Mouse (Mus musculus): ENCODE results near the gene Kcnc4. TPM values are rescaled to one million over a fixed set of nuclear protein-coding genes. Genes with fewer than 3 reads are reported as not detected.
A peak's percentile ranks its signal among the peaks of the same experiment; 100 is the strongest.

Kcnc4 gene
- total RNA-seq, 2 experiments from 2014 or later, result 37.2 to 45.8 TPM

DNA sequence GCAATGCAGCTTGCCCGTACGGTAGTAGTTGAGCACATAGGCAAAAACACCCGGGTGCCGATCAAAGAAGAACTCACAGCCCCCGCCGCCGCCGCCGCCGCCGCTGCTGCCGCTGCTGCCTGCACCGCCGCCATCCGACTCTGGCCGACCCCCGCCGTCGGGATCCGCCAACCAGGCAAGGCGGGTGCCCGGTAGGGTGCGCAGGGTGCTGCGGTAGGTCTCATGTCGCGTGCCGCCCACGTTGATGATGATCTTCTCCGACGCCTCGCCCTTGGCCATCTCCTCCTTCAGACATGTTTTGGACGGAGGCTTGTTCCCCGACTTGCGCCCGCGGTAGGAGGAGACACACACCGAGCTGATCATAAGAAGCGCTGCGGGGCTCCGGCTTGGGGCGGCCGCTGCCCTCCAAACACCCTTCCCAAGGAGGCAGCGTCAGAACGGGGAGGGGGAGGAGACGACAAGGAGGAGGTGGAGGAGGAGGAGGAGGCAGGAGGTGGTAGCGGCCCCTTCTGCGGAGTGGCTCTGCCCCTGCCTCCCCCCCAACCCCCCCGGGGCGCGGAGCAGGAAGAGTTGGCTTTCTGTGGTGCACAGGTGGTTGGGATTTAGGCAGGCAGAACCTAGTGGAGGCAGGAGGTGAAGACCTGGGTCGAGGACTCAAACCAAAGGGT is 690 bp downstream of the Kcnc4 start:
- DNase-seq (ENCODE audit: low spot score in 2 of 2), result no peak

DNA sequence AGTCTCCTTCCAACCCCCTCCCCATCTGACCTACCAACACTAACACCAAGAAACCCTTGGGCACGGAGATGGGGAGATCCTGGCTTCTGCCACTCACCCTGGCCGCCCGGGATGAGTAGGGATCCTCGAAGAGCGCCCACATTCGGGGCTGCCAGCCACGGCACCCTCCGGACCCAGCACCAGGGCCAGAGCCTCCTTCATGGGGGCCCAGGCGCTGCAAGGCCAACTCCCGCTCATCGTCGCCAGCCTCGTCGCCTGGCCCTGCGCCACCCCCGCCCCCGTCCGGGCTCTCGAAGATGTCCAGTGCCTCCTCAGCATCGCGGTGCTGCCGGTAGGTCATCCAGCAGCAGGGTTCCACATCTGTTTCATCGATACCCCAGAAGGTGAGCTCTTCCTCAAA is 1.2 kb downstream of the Kcnc4 start:
- DNase-seq (ENCODE audit: low spot score in 2 of 2), result no peak

DNA sequence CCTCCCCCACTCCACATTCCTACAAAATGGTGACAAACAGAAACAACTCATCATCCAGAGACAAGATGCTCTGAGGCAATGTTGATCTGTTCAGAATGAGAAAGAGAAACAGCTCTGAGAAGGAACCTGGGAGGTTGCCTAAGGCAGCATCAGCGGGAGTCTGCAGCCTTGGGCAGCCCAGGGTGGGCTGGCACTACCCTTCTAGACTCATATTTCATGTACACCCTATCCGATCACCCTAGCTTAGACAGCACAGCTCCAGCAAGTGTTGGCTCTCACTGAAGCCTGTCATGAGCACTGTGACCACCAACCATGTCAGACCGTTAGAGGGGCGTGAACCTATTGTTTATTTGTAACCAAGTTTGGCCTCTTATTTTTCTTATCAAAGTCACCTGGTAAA is 5.1 kb downstream of the Kcnc4 start:
- no peak for DNase-seq (ENCODE audit: low spot score in 2 of 2)

DNA sequence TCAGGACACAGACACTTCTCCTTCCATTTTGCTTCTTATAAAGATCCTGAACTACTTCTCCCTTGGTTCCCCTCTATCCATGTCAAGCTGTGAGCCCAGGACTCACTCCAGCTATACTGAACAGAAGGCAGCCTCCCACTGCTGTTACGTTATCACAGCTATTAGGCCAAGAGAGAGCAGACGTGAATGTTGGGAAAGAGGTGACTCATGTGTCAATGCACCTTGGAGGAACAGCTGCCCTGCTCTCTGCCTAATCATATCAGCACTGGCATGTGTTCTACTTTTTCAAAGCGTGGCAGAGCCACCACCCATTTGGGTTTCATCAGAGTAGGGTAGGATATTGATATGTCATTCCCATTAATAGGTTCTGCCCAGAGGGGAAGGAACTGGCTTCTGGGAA is 12.5 kb downstream of the Kcnc4 start:
- DNase-seq (ENCODE audit: low spot score in 2 of 2), result no peak

DNA sequence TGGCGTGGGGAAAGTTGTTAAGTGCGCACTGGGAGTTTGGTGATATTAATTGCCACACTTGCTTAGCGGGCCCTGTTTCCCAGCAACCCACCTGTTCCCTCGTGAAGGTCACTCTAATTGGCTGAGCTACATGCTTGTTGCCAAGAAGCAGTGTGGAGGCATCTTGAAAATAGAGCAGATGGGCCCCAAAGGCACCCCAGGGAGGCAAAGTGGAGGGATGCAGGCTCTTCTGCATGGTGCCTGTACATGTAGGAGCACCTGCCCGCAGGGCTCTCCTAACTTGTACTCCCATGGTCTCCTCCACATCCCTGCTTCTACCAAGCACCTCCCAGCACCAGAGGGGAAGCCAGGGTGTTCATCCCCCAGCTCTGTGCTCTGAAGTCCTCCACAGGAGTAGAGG is 15.5 kb downstream of the Kcnc4 start:
- DNase-seq (ENCODE audit: low spot score in 2 of 2), result no peak

DNA sequence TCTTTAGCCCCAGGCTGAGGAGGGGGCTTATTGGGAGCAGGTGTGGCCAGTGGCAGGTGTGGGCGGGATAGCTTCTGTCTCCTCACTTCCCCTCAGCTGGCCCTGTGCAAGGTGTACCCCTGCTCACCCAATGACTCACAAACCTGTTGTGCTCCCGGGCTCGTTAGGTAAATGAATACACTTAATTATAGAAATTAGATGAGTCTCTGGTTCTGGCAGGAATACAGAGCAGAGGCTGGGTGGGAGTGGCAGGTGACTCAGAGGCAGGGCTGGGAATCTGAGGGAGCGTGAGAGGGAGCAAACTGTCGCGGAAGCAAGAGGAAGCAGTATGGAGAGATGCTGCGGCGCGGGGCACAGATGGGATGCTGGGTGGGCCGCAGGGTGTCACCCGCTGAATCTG is 17.2 kb downstream of the Kcnc4 start:
- DNase-seq (ENCODE audit: low spot score in 2 of 2), result no peak

DNA sequence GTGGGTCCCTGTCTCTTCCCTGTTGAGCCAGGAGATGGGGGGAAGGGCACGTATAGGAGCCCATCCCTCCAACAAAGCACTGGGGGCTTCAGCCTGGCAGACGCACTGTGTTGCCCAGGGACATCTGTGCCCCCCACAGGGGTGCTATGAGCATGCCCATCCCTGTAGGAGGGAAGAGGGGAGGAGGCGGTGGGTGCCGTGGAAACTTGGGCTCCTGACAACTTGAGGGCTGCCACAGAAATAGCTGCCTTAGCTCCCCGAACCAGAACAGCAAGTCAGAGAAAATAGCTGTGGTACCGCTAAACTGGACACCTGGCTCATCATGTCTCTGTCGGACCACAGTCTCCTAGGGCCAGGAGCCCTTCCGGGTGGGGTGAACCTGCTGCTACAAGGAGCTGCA is 18.0 kb downstream of the Kcnc4 start:
- DNase-seq (ENCODE audit: low spot score in 2 of 2), result no peak

DNA sequence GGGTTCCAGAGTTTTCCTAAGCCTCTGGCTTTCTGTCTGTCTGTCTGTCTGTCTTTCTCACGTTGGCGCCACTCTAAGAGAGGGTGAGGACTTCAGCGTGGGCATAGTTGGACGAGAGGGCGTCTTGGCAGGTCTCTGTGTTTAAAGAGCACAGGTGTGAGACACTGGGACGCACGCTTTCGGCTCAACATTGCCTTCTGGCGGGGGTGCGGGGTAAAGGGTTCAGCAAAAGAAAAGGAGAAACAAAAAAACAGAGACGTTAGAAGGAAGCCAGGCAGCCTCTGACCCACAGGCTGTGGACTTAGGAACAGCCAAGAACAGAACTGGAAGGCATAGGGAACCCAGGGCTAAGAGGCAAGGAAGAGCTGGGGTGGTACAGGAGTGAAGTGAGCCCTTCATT is 20.1 kb downstream of the Kcnc4 start:
- no peak for DNase-seq (ENCODE audit: low spot score in 2 of 2)

DNA sequence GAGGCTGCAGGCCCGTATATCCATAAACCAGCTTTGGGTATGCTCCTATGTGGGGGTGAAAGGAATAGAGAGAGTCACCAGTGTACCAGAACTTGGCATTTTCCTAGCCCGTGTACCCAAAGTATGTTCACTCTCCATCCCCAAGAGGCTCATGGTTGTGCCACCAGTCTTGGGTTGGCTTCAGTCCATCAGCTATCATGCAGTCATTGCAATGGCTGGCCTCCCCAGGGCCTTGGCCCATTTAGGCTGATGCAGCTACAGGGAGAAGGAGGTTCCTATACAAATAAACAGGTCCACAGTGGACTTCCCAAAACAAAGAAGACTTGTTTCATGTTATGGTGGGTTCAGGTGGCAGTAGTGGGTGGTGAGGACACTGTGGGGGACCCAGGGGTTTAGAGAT is 21.7 kb downstream of the Kcnc4 start:
- no peak for DNase-seq (ENCODE audit: low spot score in 2 of 2)

DNA sequence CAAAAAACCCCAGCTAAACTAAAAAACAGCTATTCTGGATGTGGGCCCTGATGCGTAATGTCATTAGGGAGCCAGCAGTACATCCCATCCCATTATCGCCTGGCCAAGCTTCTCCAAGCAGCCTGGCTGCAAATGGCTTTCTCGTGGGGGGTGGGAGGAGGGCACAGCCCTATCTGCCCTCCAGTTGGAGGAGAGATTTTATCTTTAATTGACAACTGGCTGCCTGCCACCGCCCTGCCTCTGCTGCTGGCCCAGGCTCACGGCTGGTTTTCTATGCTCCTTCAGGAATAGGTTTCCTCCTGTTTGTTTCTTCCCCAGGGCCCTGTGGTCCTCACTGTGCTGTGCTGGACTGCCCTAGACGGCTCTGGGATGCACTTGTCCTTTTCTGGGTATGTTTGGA is 22.9 kb downstream of the Kcnc4 start:
- DNase-seq (ENCODE audit: low spot score in 2 of 2), result no peak

DNA sequence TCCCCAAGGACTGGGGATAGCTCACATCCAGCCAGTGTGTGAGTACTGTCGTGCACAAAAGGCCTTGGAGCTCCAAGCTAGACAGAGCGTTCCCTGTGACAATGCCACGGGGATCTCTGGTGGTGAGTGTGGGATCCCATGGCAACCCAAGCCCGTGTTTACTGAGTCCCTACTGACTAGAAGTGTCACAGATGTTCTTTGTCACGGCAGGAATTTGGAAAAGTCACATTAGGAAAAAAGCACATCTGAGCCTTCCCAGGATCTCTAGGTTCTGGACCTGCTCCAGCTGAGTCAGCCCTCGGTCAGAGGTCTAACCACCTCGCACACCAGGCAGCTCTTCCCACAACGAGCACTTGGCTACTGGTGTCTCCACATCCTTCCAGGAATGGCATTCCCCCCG is 25.7 kb downstream of the Kcnc4 start:
- DNase-seq (ENCODE audit: low spot score in 2 of 2), result peak in 1 of 2 experiments; percentile 41

DNA sequence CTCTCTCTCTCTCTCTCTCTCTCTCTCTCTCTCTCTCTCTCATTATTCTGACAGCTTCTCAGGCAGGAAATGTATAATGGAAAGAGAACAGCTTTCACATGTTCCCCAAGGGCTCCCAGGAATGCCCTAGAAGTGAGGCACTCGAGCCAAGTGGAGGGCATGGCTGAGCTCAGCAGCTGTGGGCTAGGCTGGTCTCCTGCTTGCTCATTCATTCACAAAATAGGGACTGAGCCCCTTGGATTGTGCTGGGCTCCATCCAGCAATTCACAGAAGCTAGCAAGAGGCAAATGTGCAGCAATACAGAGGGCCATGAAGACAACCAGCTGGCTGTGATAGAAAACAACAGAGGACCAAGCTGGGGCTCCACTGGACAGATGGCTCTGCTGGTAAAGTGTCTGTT is 28.1 kb downstream of the Kcnc4 start:
- DNase-seq (ENCODE audit: low spot score in 2 of 2), result peak in 1 of 2 experiments; percentile 40

DNA sequence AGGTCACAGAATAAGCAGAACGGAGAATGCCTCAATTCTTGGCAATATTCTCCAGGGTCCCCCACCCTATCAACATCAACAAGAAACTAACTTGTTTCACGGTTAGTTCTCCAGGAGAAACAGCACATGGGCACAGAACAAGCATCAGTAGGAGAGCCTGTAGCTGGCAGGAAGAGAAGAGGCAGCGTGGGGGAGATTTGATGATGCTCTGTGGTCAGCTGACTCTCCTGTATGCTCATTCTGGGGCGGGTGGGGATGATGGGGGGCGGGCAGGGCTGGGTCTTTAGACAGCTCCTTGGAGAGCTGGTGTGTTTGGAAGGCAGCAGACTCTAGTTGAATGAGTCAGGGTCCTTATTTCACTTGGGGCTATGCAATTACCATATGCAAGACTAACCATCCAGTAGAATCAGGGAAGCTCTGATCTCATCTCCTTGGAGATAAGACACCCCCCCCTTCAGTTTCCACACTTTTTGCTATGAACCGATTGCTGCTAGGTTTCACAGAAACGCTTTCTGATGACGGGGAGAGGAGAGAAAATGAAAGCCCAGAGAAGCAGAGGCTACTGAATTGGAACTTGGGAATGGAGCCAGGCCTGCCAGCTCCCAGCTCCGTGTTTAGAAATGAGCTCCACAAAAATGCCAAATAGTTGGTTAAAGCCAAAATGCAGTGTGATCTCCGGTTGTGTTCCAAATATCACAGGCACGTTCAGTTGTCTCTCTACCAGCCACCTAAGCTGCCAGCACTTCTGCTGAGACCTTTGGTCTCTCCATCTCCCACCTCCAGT is 34.9 kb downstream of the Kcnc4 start:
- DNase-seq (ENCODE audit: low spot score in 2 of 2), result no peak

DNA sequence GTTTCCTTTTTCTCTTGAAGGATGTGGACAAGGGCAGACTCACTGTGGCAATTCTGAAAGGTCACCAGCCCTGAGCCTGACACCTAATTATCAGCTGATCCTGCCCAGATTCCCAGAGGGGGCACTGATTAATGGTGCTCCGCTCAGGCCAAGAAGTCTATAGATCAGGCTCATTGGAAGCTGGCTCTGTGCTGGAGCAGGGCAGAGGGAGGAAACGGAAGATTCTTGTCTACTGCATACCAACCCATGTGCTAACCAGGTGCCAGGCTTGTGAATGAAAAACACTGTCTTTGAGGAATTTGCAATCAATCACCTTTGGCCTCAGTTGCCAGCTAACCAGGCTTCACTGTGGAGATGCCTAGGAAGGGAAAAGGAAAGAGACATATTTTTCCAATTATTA is 39.2 kb downstream of the Kcnc4 start:
- no peak for DNase-seq (ENCODE audit: low spot score in 2 of 2)

DNA sequence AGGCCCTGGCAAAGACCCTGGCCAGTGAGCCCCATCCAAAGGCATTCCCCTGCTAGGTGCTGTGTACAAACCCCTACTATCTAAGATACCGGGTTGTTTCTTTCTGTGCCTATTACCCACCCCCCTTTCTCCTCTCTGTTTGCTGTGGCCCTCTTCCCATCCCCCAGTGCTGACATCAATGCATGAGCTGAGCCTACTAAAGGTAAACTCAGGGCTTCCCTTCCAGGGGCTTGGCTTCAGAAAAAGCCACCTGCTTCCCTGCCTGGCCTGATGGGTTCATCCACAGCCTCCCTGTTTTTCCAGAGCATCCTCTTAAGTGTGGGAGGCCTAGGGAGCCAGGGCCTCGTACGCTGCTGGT is 42.1 kb downstream of the Kcnc4 start:
- no peak for DNase-seq (ENCODE audit: low spot score in 2 of 2)

DNA sequence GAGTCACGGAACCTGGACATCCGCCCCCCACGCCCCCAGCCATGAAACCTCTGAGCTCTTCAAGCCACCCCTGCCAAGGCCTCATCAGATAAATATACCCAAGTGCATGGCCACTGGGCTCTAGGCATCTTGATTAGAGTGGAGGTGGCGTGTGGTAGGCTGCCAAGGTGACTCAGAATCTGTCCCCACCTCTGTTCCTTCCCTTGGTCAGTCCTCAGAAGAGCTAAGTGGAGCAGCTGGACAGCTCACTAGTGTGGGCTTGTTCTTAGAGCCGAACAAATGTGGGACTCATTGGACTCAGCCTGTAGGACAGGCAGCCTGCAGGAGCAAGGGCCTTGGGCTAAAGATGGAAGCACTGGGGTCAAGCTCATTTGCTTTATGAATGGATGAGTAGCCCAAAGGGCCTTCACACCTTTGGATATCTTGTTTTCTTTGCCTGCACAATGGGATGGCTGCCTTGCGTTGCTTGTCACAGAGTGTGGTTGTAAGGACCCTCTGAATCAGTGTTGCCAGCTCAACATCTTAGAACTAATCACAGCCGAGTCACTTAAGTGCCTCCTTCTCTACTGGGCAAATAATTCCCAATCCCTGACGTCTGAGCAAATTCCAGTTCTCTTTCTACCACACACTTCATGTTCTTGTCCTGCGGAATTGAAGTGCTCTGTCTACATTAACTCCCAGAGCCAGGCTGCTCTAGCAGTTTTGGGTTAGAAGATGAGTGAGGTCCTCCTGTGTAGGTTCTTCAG is 42.6 kb downstream of the Kcnc4 start:
- no peak for DNase-seq (ENCODE audit: low spot score in 2 of 2)

DNA sequence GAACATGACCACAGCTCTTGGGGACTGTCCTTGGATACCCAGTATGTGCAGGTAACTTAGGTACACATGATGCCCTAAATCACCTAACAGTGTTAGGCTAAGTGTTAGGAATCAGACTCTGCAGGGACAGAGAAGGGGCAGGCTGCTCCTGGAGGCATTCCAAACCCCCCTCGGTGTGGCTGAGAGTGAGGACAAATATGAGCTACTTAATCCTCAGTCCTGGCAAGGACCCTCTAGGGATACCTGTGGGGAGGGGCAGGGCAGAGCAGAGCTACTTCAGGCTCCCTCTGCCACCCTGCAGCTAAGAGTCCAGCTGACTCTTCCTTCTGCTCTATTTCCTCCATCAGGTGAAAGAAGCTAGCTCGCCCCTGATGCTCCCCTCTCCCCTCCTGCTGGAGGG is 46.3 kb downstream of the Kcnc4 start:
- DNase-seq (ENCODE audit: low spot score in 2 of 2), result no peak

DNA sequence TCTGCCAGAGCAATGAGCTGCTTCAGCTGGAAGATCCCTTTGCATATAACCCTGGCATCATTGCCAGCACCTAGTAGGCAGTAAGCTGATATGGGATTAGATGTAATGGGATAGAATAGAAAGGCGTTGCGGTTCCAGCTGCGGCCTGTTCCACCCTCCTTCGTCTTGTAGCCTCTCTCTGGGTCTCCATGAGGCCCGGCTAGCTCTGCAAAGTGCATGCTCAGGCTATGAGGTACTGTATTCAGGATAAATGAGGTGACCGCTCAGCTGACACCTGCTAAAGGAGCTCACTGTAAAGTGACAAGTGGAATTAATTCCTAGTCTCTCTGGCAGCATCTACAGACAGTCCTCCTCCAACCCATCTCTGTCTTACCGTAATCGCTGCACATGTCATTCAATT is 46.8 kb downstream of the Kcnc4 start:
- no peak for DNase-seq (ENCODE audit: low spot score in 2 of 2)

DNA sequence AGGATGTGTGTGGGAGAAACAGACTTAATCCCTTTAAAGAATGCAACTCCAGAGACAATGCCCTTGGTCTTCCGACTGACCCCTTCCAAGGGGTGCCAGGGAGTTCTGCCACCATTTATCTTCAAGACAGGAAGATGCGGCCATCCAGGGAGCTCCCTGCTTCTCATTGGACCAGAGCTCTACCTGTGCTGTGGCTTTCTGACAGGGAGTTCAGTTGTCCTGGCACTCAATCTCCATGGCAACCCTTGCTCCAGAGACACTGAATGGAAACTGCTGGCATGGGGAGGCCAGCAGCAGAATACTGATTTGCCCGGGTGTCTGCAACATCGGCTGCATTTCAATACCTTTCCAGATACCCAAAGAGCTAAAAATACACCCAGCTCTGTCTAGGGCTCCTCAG is 47.7 kb downstream of the Kcnc4 start:
- DNase-seq (ENCODE audit: low spot score in 2 of 2), result no peak

DNA sequence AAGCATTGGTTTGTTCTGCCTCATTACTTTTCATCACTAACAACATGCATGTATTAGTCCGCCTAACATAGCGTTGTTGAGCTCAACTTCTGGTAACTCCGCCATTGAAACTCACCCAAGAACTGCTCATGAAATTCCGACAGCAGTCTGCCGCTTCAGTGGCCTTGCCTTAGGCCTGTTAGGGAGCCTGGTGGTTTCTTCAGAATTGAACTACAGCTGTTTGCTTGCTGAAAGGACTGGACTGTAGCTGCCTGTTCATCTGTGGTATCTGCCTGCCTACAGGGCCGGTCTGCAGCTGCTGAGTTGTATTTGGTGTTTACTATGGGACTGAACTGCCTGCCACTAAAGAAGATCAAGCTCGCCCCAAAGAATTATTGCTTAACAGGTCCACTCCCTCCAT is 58.0 kb downstream of the Kcnc4 start:
- DNase-seq (ENCODE audit: low spot score in 2 of 2), result no peak

DNA sequence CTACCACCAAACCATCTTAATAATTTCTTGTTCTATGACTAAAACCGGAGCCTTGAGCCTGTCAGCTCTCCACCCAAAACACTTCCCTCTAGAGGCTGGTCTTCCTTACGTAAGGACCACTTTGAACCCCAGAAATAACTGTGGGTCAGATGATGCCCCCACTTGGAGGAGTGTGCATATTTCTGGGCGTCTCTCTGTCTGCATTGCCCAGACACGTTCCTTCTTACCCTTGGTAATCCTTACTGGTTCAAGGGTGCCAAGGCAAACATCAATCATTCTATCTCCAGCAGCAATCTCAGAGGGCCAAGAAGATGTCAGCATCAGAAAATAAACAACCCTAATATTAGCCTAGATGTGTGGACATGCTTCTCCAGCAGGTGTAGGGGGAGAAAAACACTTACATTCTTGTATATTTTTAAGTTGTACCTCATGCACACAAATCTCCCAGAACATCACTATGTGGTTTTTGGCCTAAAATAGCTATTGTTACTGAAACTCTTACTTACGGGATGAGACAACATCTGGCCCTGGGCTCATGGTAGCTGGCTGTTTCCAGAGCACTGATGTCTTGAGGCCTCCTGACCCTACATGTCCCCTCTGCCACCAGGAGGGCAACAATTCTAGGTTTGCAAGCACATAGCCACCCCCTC is 59.2 kb downstream of the Kcnc4 start:
- DNase-seq (ENCODE audit: low spot score in 2 of 2), result no peak

DNA sequence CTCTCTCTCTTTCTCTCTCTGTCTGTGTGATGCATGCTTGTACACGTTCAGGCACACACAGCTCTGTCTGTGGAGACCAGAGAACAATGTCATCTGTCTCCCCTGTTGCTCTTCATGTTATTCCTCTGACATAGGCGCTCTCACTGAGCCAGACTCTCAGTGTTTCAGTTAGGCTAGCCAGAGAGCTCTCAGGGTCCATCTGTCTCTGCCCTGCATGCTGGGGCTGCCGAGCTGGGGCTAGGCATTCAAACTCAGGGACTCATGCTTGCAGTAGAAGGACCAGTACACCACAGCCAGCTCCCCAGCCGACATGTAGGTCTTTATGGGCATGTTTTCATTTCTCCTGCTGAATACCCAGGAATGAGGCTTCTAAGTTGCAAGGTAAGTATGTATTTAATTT is 68.2 kb downstream of the Kcnc4 start:
- no peak for DNase-seq (ENCODE audit: low spot score in 2 of 2)
